Mouse (Mus musculus) lung, postnatal 0 days (tissue): Measurements from ENCODE around the gene Mrpl23. TPM values are rescaled to one million over a fixed set of nuclear protein-coding genes. Genes with fewer than 3 reads are reported as not detected.

Source experiments
- ATAC-seq: fragments of 200-750 bp; cut with Nextera tagmentation; 2 replicates; pipeline ENCODE4 v1.8.0; 2017; ENCODE audit warnings: moderate library complexity
- DNase-seq: peaks from one replicate; pipeline ENCODE4 v3.0.0-alpha.2; 2016; ENCODE audit warnings: low spot score
- H3K27ac ChIP-seq: fragments of 300-500 bp; sonication (generic); 2 replicates; pipeline ENCODE4 v1.5.1; 2014; ENCODE audit warnings: antibody characterized with exemption, mild to moderate bottlenecking, low read length, mixed read lengths
- H3K27me3 ChIP-seq: fragments of 300-500 bp; sonication (generic); replicated peaks from 2 replicates; pipeline ENCODE4 v1.6.1; 2014; ENCODE audit warnings: low read length, mixed read lengths; ENCODE audit not compliant: insufficient read depth
- H3K36me3 ChIP-seq: fragments of 300-500 bp; sonication (generic); 2 replicates; pipeline ENCODE4 v1.6.1; 2014; ENCODE audit warnings: low read length, mixed read lengths; ENCODE audit not compliant: insufficient read depth
- H3K4me1 ChIP-seq: fragments of 300-500 bp; sonication (generic); 2 replicates; pipeline ENCODE4 v1.6.1; 2014; ENCODE audit warnings: antibody characterized with exemption, low read depth, low read length, mixed read lengths; ENCODE audit not compliant: insufficient read depth
- H3K4me2 ChIP-seq: fragments of 300-500 bp; sonication (generic); replicated peaks from 2 replicates; pipeline ENCODE4 v1.6.1; 2014; ENCODE audit warnings: low read depth, mild to moderate bottlenecking, low read length, moderate library complexity, mixed read lengths
- H3K4me3 ChIP-seq: fragments of 300-500 bp; sonication (generic); 2 replicates; pipeline ENCODE4 v1.5.1; 2014; ENCODE audit warnings: low read depth, low read length
- H3K9ac ChIP-seq: fragments of 300-500 bp; sonication (generic); replicated peaks from 2 replicates; pipeline ENCODE4 v1.6.1; 2014; ENCODE audit warnings: low read depth, mild to moderate bottlenecking
- H3K9me3 ChIP-seq: fragments of 300-500 bp; sonication (generic); 2 replicates; pipeline ENCODE4 v1.6.1; 2016; ENCODE audit warnings: low read length, mixed read lengths
- CTCF ChIP-seq: IDR thresholded peaks from 2 replicates; pipeline ENCODE4 v1.5.1; 2016; ENCODE audit warnings: antibody characterized with exemption, mild to moderate bottlenecking
- EP300 ChIP-seq: IDR thresholded peaks from 2 replicates; pipeline ENCODE4 v1.6.1; 2016; ENCODE audit warnings: antibody characterized with exemption, mild to moderate bottlenecking, control low read depth
- WGBS: fragments of 180-500 bp; shearing (Covaris S2); extraction: QIAGEN DNeasy Blood & Tissue Kit; methylation state at CpG from one replicate; pipeline ENCODE4 v1.1.7; 2014; 5-methylcytosine and 5-hydroxymethylcytosine counted together
- polyA plus RNA-seq: library from polyadenylated mRNA; unstranded; fragments of >200 nt; fragmentation: Nextera tagmentation; extraction: Ambion mirVana; gene quantifications from 2 replicates; pipeline ENCODE4 v1.2.1, GENCODE M21; 2015

Gene Mrpl23
- 15.2 and 15.7 TPM in 2 replicates for polyA plus RNA-seq

DNA sequence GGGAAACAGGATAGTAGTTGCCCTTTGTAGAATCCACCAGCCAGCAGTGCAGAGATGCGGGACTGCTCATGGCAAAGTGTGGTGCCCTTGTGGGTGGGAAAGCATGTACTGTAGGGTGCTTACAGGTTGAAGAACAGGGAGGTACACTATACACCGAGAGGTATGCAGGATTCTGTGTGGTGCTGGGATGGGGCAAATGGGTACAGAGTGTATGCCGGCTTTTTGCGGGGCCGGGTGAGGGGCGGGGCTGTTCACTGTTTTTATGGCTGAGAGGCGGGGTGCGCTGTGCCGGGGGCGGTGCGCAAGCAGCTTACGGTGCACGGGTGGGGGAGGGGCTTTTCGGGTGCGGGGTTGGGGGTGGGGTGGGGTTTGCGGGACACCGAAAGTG is at the start of gene Mrpl23:
TSS of gene Mrpl23 (plus strand) at position 16 of the 388 bp plus-strand sequence.
- Histone ChIP-seq H3K9ac (peak within 1 kb of the TSS; percentile 65), H3K4me2 (peak within 1 kb of the TSS; percentile 79), H3K4me1 (peaks cover 8% of the 10 kb centered on the region; the same call in 1 of the 2 replicates), H3K9me3 (no peaks in the 10 kb centered on the region), H3K27ac (peak within 1 kb of the TSS; percentile 91), H3K27me3 (no peaks in the 10 kb centered on the region), H3K4me3 (peak within 1 kb of the TSS; percentile 76), H3K36me3 (no peaks in the 10 kb centered on the region)
- TF ChIP-seq CTCF (no peak), EP300 (no peak)
- DNase-seq (no peak), ATAC-seq (peak; percentile 54)
- 3% methylated on average over 17 of the region's 17 CpGs for WGBS

DNA sequence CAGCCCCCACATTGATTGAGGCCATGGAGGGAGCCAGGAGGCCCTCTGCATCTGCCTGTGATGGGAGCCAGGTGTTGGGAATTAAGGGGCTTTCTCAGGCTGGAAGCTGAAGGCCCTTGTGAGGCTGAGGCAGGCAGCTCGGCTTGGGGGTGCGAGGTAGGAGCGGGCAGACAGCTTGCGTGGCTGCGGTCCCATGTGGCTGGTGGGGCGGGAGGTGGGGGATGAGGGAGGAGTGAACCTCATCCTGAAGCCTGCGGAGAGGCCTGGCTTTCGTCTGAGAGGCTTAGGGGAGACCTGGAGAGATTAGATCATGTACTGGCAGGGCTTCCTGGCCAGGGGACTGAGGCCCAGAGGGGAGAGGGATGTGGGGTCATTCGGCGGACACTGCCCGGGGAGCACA is 49.4 kb upstream of the Mrpl23 start:
- Histone ChIP-seq H3K27ac (no peak overlapping the region), H3K27me3 (no peaks in the 10 kb centered on the region), H3K4me1 (peaks cover 8% of the 10 kb centered on the region; the same call in 1 of the 2 replicates), H3K4me3 (no peak overlapping the region), H3K36me3 (no peaks in the 10 kb centered on the region), H3K9me3 (no peaks in the 10 kb centered on the region), H3K4me2 (no peak overlapping the region), H3K9ac (no peak overlapping the region)
- ATAC-seq: no peak
- WGBS: 46% methylated on average over 11 of the region's 11 CpGs
- DNase-seq: no peak
- TF ChIP-seq EP300 (no peak), CTCF (no peak)

DNA sequence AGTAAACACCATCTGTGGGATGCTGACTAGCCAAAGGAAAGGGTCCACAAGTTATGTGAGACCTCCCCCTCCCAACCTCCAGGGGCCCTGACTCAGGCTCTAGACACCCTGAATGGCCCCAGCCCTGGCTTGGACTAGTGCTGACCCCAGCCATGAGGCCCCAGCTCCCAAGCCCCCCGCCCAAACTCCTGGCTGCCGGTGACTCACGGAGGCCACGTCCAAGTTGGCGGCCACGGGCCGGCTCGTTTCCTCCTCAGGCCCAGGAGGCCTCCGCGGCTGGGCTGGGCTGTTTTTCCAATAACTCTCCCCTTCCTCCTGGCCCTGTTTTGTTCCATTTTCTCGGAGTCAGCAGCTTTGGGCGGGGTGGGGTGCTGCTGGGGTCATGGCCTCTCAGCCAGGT is 47.7 kb upstream of the Mrpl23 start:
- peaks cover 8% of the 10 kb centered on the region; the same call in 1 of the 2 replicates for H3K4me1 ChIP-seq
- no peaks in the 10 kb centered on the region for H3K36me3 ChIP-seq
- no peak overlapping the region for H3K27ac ChIP-seq
- no peak overlapping the region for H3K4me3 ChIP-seq
- ATAC-seq (no peak), DNase-seq (no peak)
- WGBS: 73% methylated on average over 12 of the region's 12 CpGs
- H3K9me3 ChIP-seq: no peaks in the 10 kb centered on the region
- TF ChIP-seq EP300 (no peak), CTCF (no peak)
- no peak overlapping the region for H3K4me2 ChIP-seq
- no peak overlapping the region for H3K9ac ChIP-seq
- H3K27me3 ChIP-seq: no peaks in the 10 kb centered on the region

DNA sequence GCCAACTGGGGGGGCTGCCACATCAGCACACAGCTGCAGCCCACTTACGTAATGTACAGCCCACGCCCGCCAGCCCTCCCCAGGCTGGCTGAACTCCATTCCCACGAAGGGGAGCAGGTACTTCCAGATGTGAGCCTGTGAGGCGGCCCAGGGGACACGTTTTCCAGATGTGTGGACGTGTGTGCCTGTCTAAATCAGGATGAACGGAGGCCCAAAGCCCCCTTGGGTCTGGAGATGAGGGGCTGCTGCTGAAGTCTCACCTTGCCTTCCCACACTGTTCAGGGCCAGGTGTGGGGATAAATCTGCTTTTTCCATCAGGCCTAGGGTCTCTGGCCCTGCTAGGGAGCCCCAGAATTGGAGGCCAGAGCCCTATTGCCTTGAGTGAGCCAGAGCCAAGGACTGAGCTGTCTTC is 45.7 kb upstream of the Mrpl23 start:
- no peaks in the 10 kb centered on the region for H3K27me3 ChIP-seq
- H3K9ac ChIP-seq: no peak overlapping the region
- no peak overlapping the region for H3K4me3 ChIP-seq
- TF ChIP-seq CTCF (no peak), EP300 (no peak)
- no peaks in the 10 kb centered on the region for H3K36me3 ChIP-seq
- no peak for DNase-seq
- H3K9me3 ChIP-seq: no peaks in the 10 kb centered on the region
- 74% methylated on average over 7 of the region's 8 CpGs for WGBS
- ATAC-seq: no peak
- H3K4me2 ChIP-seq: no peak overlapping the region
- no peak overlapping the region for H3K27ac ChIP-seq
- H3K4me1 ChIP-seq: peaks cover under 1% of the 10 kb centered on the region; the same call in 1 of the 2 replicates

DNA sequence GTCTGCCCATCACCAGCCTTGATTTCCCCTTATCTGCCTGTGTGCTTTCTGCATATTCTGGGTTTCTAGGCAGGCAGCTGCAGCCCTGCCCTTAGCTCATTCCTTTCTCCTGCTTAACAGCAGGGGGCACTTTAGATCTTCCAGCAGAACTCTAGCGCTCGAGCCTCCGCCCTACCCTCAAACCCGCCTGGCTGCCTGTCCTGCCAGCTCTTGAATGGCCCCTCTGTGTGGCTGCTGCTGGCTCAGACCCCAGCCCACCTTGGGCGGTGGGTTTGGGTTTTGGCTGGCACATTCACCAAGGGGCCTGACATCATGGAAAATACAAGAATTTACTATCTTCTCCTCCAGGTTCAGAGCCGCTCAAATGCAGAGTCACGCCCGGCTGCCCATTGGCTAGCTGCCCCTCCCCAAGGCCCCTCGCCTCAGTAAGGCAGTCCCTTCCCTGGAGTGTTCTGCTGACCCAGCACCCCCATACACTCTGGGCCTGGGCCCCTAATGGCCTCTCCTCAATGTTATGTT is 45.1 kb upstream of the Mrpl23 start:
- no peak for TF ChIP-seq EP300
- peak; percentile 78 for TF ChIP-seq CTCF
- Histone ChIP-seq H3K27ac (no peak overlapping the region), H3K4me3 (no peak overlapping the region), H3K4me2 (no peak overlapping the region), H3K9ac (no peak overlapping the region), H3K4me1 (no peaks in the 10 kb centered on the region), H3K9me3 (no peaks in the 10 kb centered on the region), H3K27me3 (no peaks in the 10 kb centered on the region), H3K36me3 (no peaks in the 10 kb centered on the region)
- peak; percentile 84 for DNase-seq
- peak; percentile 53 for ATAC-seq
- WGBS: 24% methylated on average over 9 of the region's 9 CpGs

DNA sequence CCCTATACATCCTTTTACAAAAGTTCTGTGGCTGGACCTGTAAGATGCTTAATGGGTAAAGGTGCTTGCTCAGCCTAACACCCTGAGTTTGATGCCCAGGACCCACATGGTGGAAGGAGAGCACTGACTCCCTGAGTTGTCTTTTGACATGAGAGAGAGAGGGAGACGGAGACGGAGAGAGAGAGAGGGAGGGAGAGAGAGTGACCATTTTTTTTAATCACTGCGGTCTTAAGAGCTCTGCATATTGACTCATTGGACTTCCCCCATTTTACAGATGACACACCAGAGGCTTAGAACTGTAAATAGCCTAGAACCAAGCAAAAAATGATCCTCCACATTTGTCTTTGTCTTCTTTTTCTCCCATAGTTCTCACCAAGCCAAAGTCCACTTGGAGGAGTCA is 44.4 kb upstream of the Mrpl23 start:
- WGBS: 76% methylated on average over 3 of the region's 3 CpGs
- Histone ChIP-seq H3K27me3 (no peaks in the 10 kb centered on the region), H3K4me1 (no peaks in the 10 kb centered on the region), H3K4me2 (no peak overlapping the region), H3K27ac (no peak overlapping the region), H3K9me3 (no peaks in the 10 kb centered on the region), H3K4me3 (no peak overlapping the region), H3K36me3 (no peaks in the 10 kb centered on the region), H3K9ac (no peak overlapping the region)
- TF ChIP-seq CTCF (no peak), EP300 (no peak)
- DNase-seq (no peak), ATAC-seq (no peak)

DNA sequence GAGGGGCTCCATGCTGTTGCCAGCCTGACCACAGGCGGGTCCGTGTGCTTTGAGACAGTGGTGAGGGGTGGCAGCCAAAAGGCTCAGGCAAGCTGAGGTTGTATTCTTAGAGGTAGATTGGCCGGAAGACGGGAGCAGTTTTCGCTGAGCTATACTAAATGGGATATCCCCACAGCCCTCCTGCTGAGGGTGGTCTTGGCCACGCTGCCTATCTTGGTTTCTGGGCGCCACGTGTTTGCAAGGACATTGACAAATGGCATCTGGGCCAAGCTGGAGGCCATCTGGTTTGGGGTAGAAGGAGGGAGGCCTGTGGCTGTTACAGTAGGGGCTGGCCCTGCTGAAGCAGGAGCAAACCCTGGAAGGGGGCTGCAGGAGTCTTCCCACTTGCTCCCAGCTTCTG is 39.0 kb upstream of the Mrpl23 start:
- Histone ChIP-seq H3K9ac (no peak overlapping the region), H3K36me3 (no peaks in the 10 kb centered on the region), H3K4me1 (no peaks in the 10 kb centered on the region), H3K4me3 (no peak overlapping the region), H3K4me2 (no peak overlapping the region), H3K27ac (no peak overlapping the region), H3K9me3 (no peaks in the 10 kb centered on the region), H3K27me3 (no peaks in the 10 kb centered on the region)
- DNase-seq (no peak), ATAC-seq (no peak)
- no peak for TF ChIP-seq EP300
- TF ChIP-seq CTCF: no peak
- WGBS: 67% methylated on average over 8 of the region's 8 CpGs
